Mouse (Mus musculus) urinary bladder, postnatal 25 days (tissue): ENCODE measurements around the gene Stim1.
A peak's percentile ranks its signal among the peaks of the same experiment; 100 is the strongest.
"Not testable (repeated sequence)": the region's sequence is repeated elsewhere in the genome, so short reads cannot be mapped to it uniquely, and the experiment has no call there.

Source experiments
- DNase-seq: peaks from one replicate; pipeline ENCODE4 v3.0.0; 2022; ENCODE audit warnings: low spot score

The Stim1 gene

GRCm38 (mm10) chr7:102361297-102361696, 93.7 kb downstream of the Stim1 start:
- DNase-seq: no peak

GRCm38 (mm10) chr7:102363853-102364252, 96.2 kb downstream of the Stim1 start:
- no peak for DNase-seq

GRCm38 (mm10) chr7:102369661-102370060, 102.1 kb downstream of the Stim1 start:
- no peak for DNase-seq

- DNase-seq: no peak
Measured at GRCm38 (mm10) chr7:102370526-102370925, 102.9 kb downstream of the Stim1 start.

- no peak for DNase-seq
Measured at GRCm38 (mm10) chr7:102373382-102374072, 105.9 kb downstream of the Stim1 start.

GRCm38 (mm10) chr7:102383221-102383620, 115.6 kb downstream of the Stim1 start:
- DNase-seq: no peak

GRCm38 (mm10) chr7:102385973-102386372, 118.4 kb downstream of the Stim1 start:
- no peak for DNase-seq

- DNase-seq: no peak
Measured at GRCm38 (mm10) chr7:102389082-102389481, 121.5 kb downstream of the Stim1 start.

- DNase-seq: no peak
Measured at GRCm38 (mm10) chr7:102393898-102394297, 126.3 kb downstream of the Stim1 start.

GRCm38 (mm10) chr7:102395894-102396293, 128.3 kb downstream of the Stim1 start:
- DNase-seq: peak; percentile 20

- DNase-seq: no peak
Measured at GRCm38 (mm10) chr7:102396331-102396730, 128.7 kb downstream of the Stim1 start.

GRCm38 (mm10) chr7:102399180-102399731, 131.7 kb downstream of the Stim1 start:
- DNase-seq: no peak

- DNase-seq: no peak
Measured at GRCm38 (mm10) chr7:102404118-102404517, 136.5 kb downstream of the Stim1 start.

GRCm38 (mm10) chr7:102407440-102407839, 139.8 kb downstream of the Stim1 start:
- DNase-seq: no peak

- DNase-seq: not testable (repeated sequence)
Measured at GRCm38 (mm10) chr7:102415272-102415671, 147.7 kb downstream of the Stim1 start.

- no peak for DNase-seq
Measured at GRCm38 (mm10) chr7:102415841-102416240, 148.2 kb downstream of the Stim1 start.

- DNase-seq: peak; percentile 19
Measured at GRCm38 (mm10) chr7:102417398-102417797, 149.8 kb downstream of the Stim1 start.

GRCm38 (mm10) chr7:102422036-102422435, 154.4 kb downstream of the Stim1 start:
- DNase-seq: no peak

- DNase-seq: no peak
Measured at GRCm38 (mm10) chr7:102425933-102426685, 158.5 kb downstream of the Stim1 start.

GRCm38 (mm10) chr7:102434344-102434743, 166.7 kb downstream of the Stim1 start:
- no peak for DNase-seq

GRCm38 (mm10) chr7:102440822-102441656, 173.4 kb downstream of the Stim1 start:
- DNase-seq: no peak
